Mouse (Mus musculus) gastrocnemius, adult 8-10 months (tissue): ENCODE data around the gene Gm10273. TPM values are rescaled to one million over a fixed set of nuclear protein-coding genes. Genes with fewer than 3 reads are reported as not detected.

Experiments used
- DNase-seq, 2 experiments: peaks; one replicate each; pipeline ENCODE4 v3.0.0; 2022; ENCODE audit warnings: low spot score in 2 of 2
- total RNA-seq, 4 experiments: library from RNA; stranded (reverse); gene quantifications; 2 replicates each; pipeline ENCODE4 v1.2.4; 2022

Gm10273 gene
- total RNA-seq, 4 experiments from 2014 or later = 116 to 196 (median 125) TPM

- DNase-seq = no peak
These were observed 7.7 kb downstream of the Gm10273 start, which contains the start of gene Pla2g12b for GRCm38 (mm10) chr10:59402899-59403792. Pla2g12b (plus strand) TSS chr10:59403660.

- DNase-seq = no peak
These were observed 8.3 kb downstream of the Gm10273 start for GRCm38 (mm10) chr10:59403793-59404149.

GRCm38 (mm10) chr10:59408499-59408898 is 13.1 kb downstream of the Gm10273 start:
- DNase-seq = no peak

GRCm38 (mm10) chr10:59410264-59410663 is 14.8 kb downstream of the Gm10273 start:
- DNase-seq = no peak

GRCm38 (mm10) chr10:59413711-59414110 is 18.3 kb downstream of the Gm10273 start:
- DNase-seq = no peak

- no peak for DNase-seq
These were observed 21.2 kb downstream of the Gm10273 start for GRCm38 (mm10) chr10:59416623-59417022.

GRCm38 (mm10) chr10:59419516-59419915 is 24.1 kb downstream of the Gm10273 start:
- no peak for DNase-seq

- no peak for DNase-seq
These were observed 29.0 kb downstream of the Gm10273 start for GRCm38 (mm10) chr10:59424453-59424852.

GRCm38 (mm10) chr10:59425369-59425768 is 29.9 kb downstream of the Gm10273 start:
- DNase-seq = peak in 1 of 2 experiments; percentile 58

- DNase-seq = no peak
These were observed 30.9 kb downstream of the Gm10273 start for GRCm38 (mm10) chr10:59426371-59426770.

GRCm38 (mm10) chr10:59429448-59430135 is 34.2 kb downstream of the Gm10273 start:
- no peak for DNase-seq

GRCm38 (mm10) chr10:59430701-59431218 is 35.3 kb downstream of the Gm10273 start:
- DNase-seq = no peak

GRCm38 (mm10) chr10:59435746-59436145 is 40.3 kb downstream of the Gm10273 start:
- no peak for DNase-seq

- DNase-seq = no peak
These were observed 43.2 kb downstream of the Gm10273 start for GRCm38 (mm10) chr10:59438651-59439050.

GRCm38 (mm10) chr10:59439508-59439931 is 44.1 kb downstream of the Gm10273 start:
- peak; percentile 39 to 51 for DNase-seq

GRCm38 (mm10) chr10:59440177-59440576 is 44.7 kb downstream of the Gm10273 start:
- DNase-seq = no peak

- DNase-seq = no peak
These were observed 46.3 kb downstream of the Gm10273 start, which contains the start of gene Oit3 for GRCm38 (mm10) chr10:59441735-59442134. Oit3 (minus strand) TSS chr10:59441778.

GRCm38 (mm10) chr10:59443212-59443611 is 47.8 kb downstream of the Gm10273 start:
- no peak for DNase-seq

- DNase-seq = no peak
These were observed 48.7 kb downstream of the Gm10273 start for GRCm38 (mm10) chr10:59444106-59444505.

- no peak for DNase-seq
These were observed 49.2 kb downstream of the Gm10273 start for GRCm38 (mm10) chr10:59444635-59445034.
